Mouse (Mus musculus) 416B (cell line): ENCODE results near the gene St3gal3.

Source experiments
- DNase-seq: peaks from one replicate; pipeline ENCODE4 v3.0.0; 2011; ENCODE audit warnings: low read depth

Gene St3gal3

GRCm38 (mm10) chr4:118019218-118019617 lies 115.5 kb downstream of the St3gal3 start:
- DNase-seq, result no peak

GRCm38 (mm10) chr4:118017021-118017805 lies 117.5 kb downstream of the St3gal3 start:
- DNase-seq, result no peak

- no peak for DNase-seq
Measured at GRCm38 (mm10) chr4:118016323-118016911, 118.3 kb downstream of the St3gal3 start.

GRCm38 (mm10) chr4:118015636-118016035 lies 119.1 kb downstream of the St3gal3 start:
- DNase-seq, result no peak

GRCm38 (mm10) chr4:118015126-118015525 lies 119.6 kb downstream of the St3gal3 start:
- no peak for DNase-seq

GRCm38 (mm10) chr4:118010661-118011173 lies 124.0 kb downstream of the St3gal3 start:
- DNase-seq, result no peak

GRCm38 (mm10) chr4:118008433-118009033 lies 126.2 kb downstream of the St3gal3 start:
- peak; percentile 31 for DNase-seq

- DNase-seq, result no peak
Measured at GRCm38 (mm10) chr4:118001355-118001754, 133.4 kb downstream of the St3gal3 start.

- DNase-seq, result peak; percentile 44
Measured at GRCm38 (mm10) chr4:118000605-118001208, 134.0 kb downstream of the St3gal3 start.

GRCm38 (mm10) chr4:117999951-118000350 lies 134.8 kb downstream of the St3gal3 start:
- no peak for DNase-seq

GRCm38 (mm10) chr4:117997381-117998269 lies 137.1 kb downstream of the St3gal3 start:
- no peak for DNase-seq

- no peak for DNase-seq
Measured at GRCm38 (mm10) chr4:117996701-117997100, 138.0 kb downstream of the St3gal3 start.

GRCm38 (mm10) chr4:117995461-117995860 lies 139.3 kb downstream of the St3gal3 start:
- no peak for DNase-seq

- no peak for DNase-seq
Measured at GRCm38 (mm10) chr4:117993421-117993820, 141.3 kb downstream of the St3gal3 start.

GRCm38 (mm10) chr4:117992872-117993271 lies 141.8 kb downstream of the St3gal3 start:
- DNase-seq, result no peak

- DNase-seq, result no peak
Measured at GRCm38 (mm10) chr4:117992036-117992435, 142.7 kb downstream of the St3gal3 start.

GRCm38 (mm10) chr4:117991055-117991627 lies 143.6 kb downstream of the St3gal3 start:
- no peak for DNase-seq

GRCm38 (mm10) chr4:117990571-117990970 lies 144.1 kb downstream of the St3gal3 start:
- DNase-seq, result no peak

- no peak for DNase-seq
Measured at GRCm38 (mm10) chr4:117989801-117990200, 144.9 kb downstream of the St3gal3 start.

- DNase-seq, result peak; percentile 86
Measured at GRCm38 (mm10) chr4:117986766-117987165, 147.9 kb downstream of the St3gal3 start.

- no peak for DNase-seq
Measured at GRCm38 (mm10) chr4:117984993-117985587, 149.6 kb downstream of the St3gal3 start.
